Mouse (Mus musculus): Measurements from ENCODE around the gene Car8. TPM values are rescaled to one million over a fixed set of nuclear protein-coding genes. Genes with fewer than 3 reads are reported as not detected.

Car8 gene
- polyA plus RNA-seq, 1 experiment = 15.1 TPM

GRCm38 (mm10) chr4:8206918-8207573 is 31.8 kb downstream of the Car8 start:
- Histone ChIP-seq H3K4me1 (ENCODE audit: control insufficient read depth, insufficient read depth, low read length) (peaks cover 4% of the 10 kb centered on the region), H3K4me3 (replicated peaks; ENCODE audit: extremely low read depth, low read depth, low read length) (no peak overlapping the region)
- 41% methylated on average over 6 of the region's 6 CpGs for WGBS
- TF ChIP-seq CTCF (IDR thresholded peaks at IDR 0.05; ENCODE audit: insufficient read depth, low read length) (no peak), POLR2A (IDR thresholded peaks at IDR 0.05; ENCODE audit: borderline replicate concordance, extremely low read depth, low read depth, low read length) (no peak)
- DNase-seq = no peak

- H3K4me1 ChIP-seq (ENCODE audit: control insufficient read depth, insufficient read depth, low read length) = peaks cover 7% of the 10 kb centered on the region
- no peak overlapping the region for H3K4me3 ChIP-seq (replicated peaks; ENCODE audit: extremely low read depth, low read depth, low read length)
- no peak for TF ChIP-seq CTCF (IDR thresholded peaks at IDR 0.05; ENCODE audit: insufficient read depth, low read length)
- TF ChIP-seq POLR2A (IDR thresholded peaks at IDR 0.05; ENCODE audit: borderline replicate concordance, extremely low read depth, low read depth, low read length) = no peak
- 57% methylated on average over 4 of the region's 4 CpGs for WGBS
- no peak for DNase-seq
Observed at GRCm38 (mm10) chr4:8205089-8205649, 33.7 kb downstream of the Car8 start.

- Histone ChIP-seq H3K4me1 (ENCODE audit: control insufficient read depth, insufficient read depth, low read length) (peaks cover 24% of the 10 kb centered on the region), H3K4me3 (replicated peaks; ENCODE audit: extremely low read depth, low read depth, low read length) (no peak overlapping the region)
- 33% methylated on average over 1 of the region's 1 CpGs for WGBS
- no peak for TF ChIP-seq POLR2A (IDR thresholded peaks at IDR 0.05; ENCODE audit: borderline replicate concordance, extremely low read depth, low read depth, low read length)
- TF ChIP-seq CTCF (IDR thresholded peaks at IDR 0.05; ENCODE audit: insufficient read depth, low read length) = no peak
- DNase-seq = no peak
Observed at GRCm38 (mm10) chr4:8203367-8203766, 35.5 kb downstream of the Car8 start.

GRCm38 (mm10) chr4:8201631-8202030 is 37.2 kb downstream of the Car8 start:
- H3K4me1 ChIP-seq (ENCODE audit: control insufficient read depth, insufficient read depth, low read length) = peaks cover 28% of the 10 kb centered on the region
- TF ChIP-seq POLR2A (IDR thresholded peaks at IDR 0.05; ENCODE audit: borderline replicate concordance, extremely low read depth, low read depth, low read length) (no peak), CTCF (IDR thresholded peaks at IDR 0.05; ENCODE audit: insufficient read depth, low read length) (no peak)
- 69% methylated on average over 2 of the region's 2 CpGs for WGBS

GRCm38 (mm10) chr4:8200081-8200480 is 38.8 kb downstream of the Car8 start:
- no peak for DNase-seq
- Histone ChIP-seq H3K4me1 (ENCODE audit: control insufficient read depth, insufficient read depth, low read length) (peaks cover 27% of the 10 kb centered on the region), H3K4me3 (replicated peaks; ENCODE audit: extremely low read depth, low read depth, low read length) (no peak overlapping the region)
- no peak for TF ChIP-seq CTCF (IDR thresholded peaks at IDR 0.05; ENCODE audit: insufficient read depth, low read length)
- no peak for TF ChIP-seq POLR2A (IDR thresholded peaks at IDR 0.05; ENCODE audit: borderline replicate concordance, extremely low read depth, low read depth, low read length)
- WGBS = 36% methylated on average over 5 of the region's 5 CpGs

More at GRCm38 (mm10) chr4:8201631-8202030, 37.2 kb downstream of the Car8 start:
- no peak overlapping the region for H3K4me3 ChIP-seq (replicated peaks; ENCODE audit: extremely low read depth, low read depth, low read length)
- DNase-seq = no peak

GRCm38 (mm10) chr4:8198033-8198432 is 40.8 kb downstream of the Car8 start:
- no peak overlapping the region for H3K4me3 ChIP-seq (replicated peaks; ENCODE audit: extremely low read depth, low read depth, low read length)
- WGBS = 32% methylated on average over 5 of the region's 5 CpGs
- peaks cover 26% of the 10 kb centered on the region for H3K4me1 ChIP-seq (ENCODE audit: control insufficient read depth, insufficient read depth, low read length)
- no peak for DNase-seq
- no peak for TF ChIP-seq CTCF (IDR thresholded peaks at IDR 0.05; ENCODE audit: insufficient read depth, low read length)
- TF ChIP-seq POLR2A (IDR thresholded peaks at IDR 0.05; ENCODE audit: borderline replicate concordance, extremely low read depth, low read depth, low read length) = no peak

- TF ChIP-seq CTCF (IDR thresholded peaks at IDR 0.05; ENCODE audit: insufficient read depth, low read length) (peak; percentile 49), POLR2A (IDR thresholded peaks at IDR 0.05; ENCODE audit: borderline replicate concordance, extremely low read depth, low read depth, low read length) (no peak)
- Histone ChIP-seq H3K4me1 (ENCODE audit: control insufficient read depth, insufficient read depth, low read length) (no peaks in the 10 kb centered on the region), H3K4me3 (replicated peaks; ENCODE audit: extremely low read depth, low read depth, low read length) (no peak overlapping the region)
- 60% methylated on average over 4 of the region's 4 CpGs for WGBS
- DNase-seq = no peak
Observed at GRCm38 (mm10) chr4:8190441-8190840, 48.4 kb downstream of the Car8 start.

- TF ChIP-seq POLR2A (IDR thresholded peaks at IDR 0.05; ENCODE audit: borderline replicate concordance, extremely low read depth, low read depth, low read length) (no peak), CTCF (IDR thresholded peaks at IDR 0.05; ENCODE audit: insufficient read depth, low read length) (no peak)
- WGBS = 77% methylated on average over 8 of the region's 8 CpGs
- DNase-seq = no peak
- no peaks in the 10 kb centered on the region for H3K4me1 ChIP-seq (ENCODE audit: control insufficient read depth, insufficient read depth, low read length)
- H3K4me3 ChIP-seq (replicated peaks; ENCODE audit: extremely low read depth, low read depth, low read length) = no peak overlapping the region
Observed at GRCm38 (mm10) chr4:8186921-8187687, 51.7 kb downstream of the Car8 start.

GRCm38 (mm10) chr4:8180576-8180975 is 58.3 kb downstream of the Car8 start:
- WGBS = 40% methylated on average over 4 of the region's 4 CpGs
- no peak for TF ChIP-seq CTCF (IDR thresholded peaks at IDR 0.05; ENCODE audit: insufficient read depth, low read length)
- TF ChIP-seq POLR2A (IDR thresholded peaks at IDR 0.05; ENCODE audit: borderline replicate concordance, extremely low read depth, low read depth, low read length) = no peak
- H3K4me1 ChIP-seq (ENCODE audit: control insufficient read depth, insufficient read depth, low read length) = no peaks in the 10 kb centered on the region; the same call in 1 of the 2 replicates
- DNase-seq = no peak
- H3K4me3 ChIP-seq (replicated peaks; ENCODE audit: extremely low read depth, low read depth, low read length) = no peak overlapping the region

Measured in lung, adult 2 months (tissue).